ENCODE assay signal across 8 mouse cellular contexts in genomic region chr17:10500795-10501432, GRCm38 (mm10).
DNase-seq lines count a peak whose midpoint lies in the region; ATAC-seq and TF ChIP-seq lines count a peak whose summit lies in the region.

No protein-coding gene starts in this region.

- H3K4me3 ChIP-seq in layer of hippocampus, adult 2 months = no peak overlapping the region
- no peak overlapping the region for H3K4me3 ChIP-seq in midbrain, postnatal 0 days (ENCODE audit: low read depth, low read length)
- H3K4me3 ChIP-seq in limb, embryonic 10.5 days = no peak overlapping the region

- ATAC-seq in midbrain, postnatal 0 days (ENCODE audit: low FRiP score) = no peak
- no peak for ATAC-seq in inflammation-experienced regulatory T-cells, adult 6 months

- no peaks in the 10 kb centered on the region for H3K36me3 ChIP-seq in midbrain, postnatal 0 days (ENCODE audit: insufficient read depth, low read length)
- no peaks in the 10 kb centered on the region for H3K36me3 ChIP-seq in limb, embryonic 10.5 days

- no peaks in the 10 kb centered on the region for H3K27me3 ChIP-seq in midbrain, postnatal 0 days (ENCODE audit: insufficient read depth, low read length)
- H3K27me3 ChIP-seq in limb, embryonic 10.5 days (ENCODE audit: low read depth, poor library complexity, severe bottlenecking) = no peaks in the 10 kb centered on the region

- H3K4me2 ChIP-seq in midbrain, postnatal 0 days (ENCODE audit: low read depth, low read length, poor library complexity, severe bottlenecking) = no peak overlapping the region

- 43% methylated on average over 12 of the region's 12 CpGs for WGBS in midbrain, postnatal 0 days
- WGBS in limb, embryonic 10.5 days = 40% methylated on average over 12 of the region's 12 CpGs

- peaks cover 5% of the 10 kb centered on the region for H3K4me1 ChIP-seq in midbrain, postnatal 0 days (ENCODE audit: insufficient read depth, low read length)
- H3K4me1 ChIP-seq in limb, embryonic 10.5 days = peaks cover 16% of the 10 kb centered on the region

- H3K9me3 ChIP-seq in midbrain, postnatal 0 days (ENCODE audit: low read length) = no peaks in the 10 kb centered on the region
- H3K9me3 ChIP-seq in limb, embryonic 10.5 days (replicated peaks) = no peaks in the 10 kb centered on the region

- H3K27ac ChIP-seq in layer of hippocampus, adult 2 months = peak overlapping the region; percentile 19; the same call in 1 of the 2 replicates
- no peak overlapping the region for H3K27ac ChIP-seq in midbrain, postnatal 0 days (ENCODE audit: low read depth, low read length)
- H3K27ac ChIP-seq in limb, embryonic 10.5 days = no peak overlapping the region

- no peak overlapping the region for H3K9ac ChIP-seq in midbrain, postnatal 0 days (replicated peaks; ENCODE audit: low read length, poor library complexity, severe bottlenecking)

- TF ChIP-seq CTCF in layer of hippocampus, adult 2 months (conservative IDR thresholded peaks at IDR 0.05) = peak; percentile 70
- peak; percentile 39 for TF ChIP-seq CTCF in midbrain, postnatal 0 days (IDR thresholded peaks at IDR 0.05)

- no peak for DNase-seq in layer of hippocampus, adult 2 months (ENCODE audit: low spot score in 2 of 2)
- no peak for DNase-seq in layer of hippocampus, adult 9-11 months
- DNase-seq in brain, adult 2 months (ENCODE audit: low read depth, low spot score) = peak; percentile 41
- DNase-seq in induced T-regulatory cell, adult 2 months (ENCODE audit: low read depth) = peak; percentile 4
- no peak for DNase-seq in midbrain, postnatal 0 days (ENCODE audit: low spot score)
- no peak for DNase-seq in layer of hippocampus, postnatal 25 days (ENCODE audit: extremely low spot score in 1 of 2, low spot score in 1 of 2)
- no peak for DNase-seq in limb, embryonic 10.5 days (ENCODE audit: low spot score)

Comparison
In these comparisons a context has a peak if more than half of its experiments do, and no peak if none do; other contexts are left out.
1. DNase-seq: peak in brain, adult 2 months (single experiment) and induced T-regulatory cell, adult 2 months (single experiment); none in layer of hippocampus, adult 2 months (0 of 2), layer of hippocampus, adult 9-11 months (single experiment), midbrain, postnatal 0 days (single experiment), layer of hippocampus, postnatal 25 days (0 of 2) and limb, embryonic 10.5 days (single experiment).